Mouse (Mus musculus) C2C12 (cell line): ENCODE data around the gene Map3k4.
"Not testable (repeated sequence)": the region's sequence is repeated elsewhere in the genome, so short reads cannot be mapped to it uniquely, and the experiment has no call there.

Experiments
- CEBPB ChIP-seq: IDR thresholded peaks from one replicate; pipeline ENCODE4 v1.6.1; 2011; ENCODE audit warnings: low read depth, mild to moderate bottlenecking, control low read depth, moderate library complexity
- CTCF ChIP-seq: IDR thresholded peaks from one replicate; pipeline ENCODE4 v1.5.1; 2011; ENCODE audit not compliant: control insufficient read depth, insufficient read depth, insufficient read length
- FOSL1 ChIP-seq: IDR thresholded peaks from one replicate; pipeline ENCODE4 v1.8.0; 2011; ENCODE audit warnings: mild to moderate bottlenecking, low read length; ENCODE audit not compliant: poor library complexity, insufficient read depth, severe bottlenecking
- MAX ChIP-seq: IDR thresholded peaks from one replicate; pipeline ENCODE4 v1.6.1; 2011; ENCODE audit warnings: mild to moderate bottlenecking, control low read depth
- MYOD1 ChIP-seq: IDR thresholded peaks from one replicate; pipeline ENCODE4 v1.6.1; 2011; ENCODE audit warnings: low read depth; ENCODE audit not compliant: control insufficient read depth, insufficient read length
- MYOG ChIP-seq: IDR thresholded peaks from one replicate; pipeline ENCODE4 v1.6.1; 2011; ENCODE audit not compliant: control insufficient read depth, insufficient read length; ENCODE audit errors: extremely low read depth
- USF1 ChIP-seq: IDR thresholded peaks from one replicate; pipeline ENCODE4 v1.6.1; 2011; ENCODE audit warnings: low read depth, mild to moderate bottlenecking, control low read depth, moderate library complexity

GRCm38 (mm10) chr17:12289836-12290235, 28.8 kb downstream of the Map3k4 start:
- not testable (repeated sequence) for TF ChIP-seq CTCF, MAX, MYOG, USF1, FOSL1, CEBPB, MYOD1
